Mouse (Mus musculus): ENCODE results near the gene Hdac4.

Hdac4 gene

DNA sequence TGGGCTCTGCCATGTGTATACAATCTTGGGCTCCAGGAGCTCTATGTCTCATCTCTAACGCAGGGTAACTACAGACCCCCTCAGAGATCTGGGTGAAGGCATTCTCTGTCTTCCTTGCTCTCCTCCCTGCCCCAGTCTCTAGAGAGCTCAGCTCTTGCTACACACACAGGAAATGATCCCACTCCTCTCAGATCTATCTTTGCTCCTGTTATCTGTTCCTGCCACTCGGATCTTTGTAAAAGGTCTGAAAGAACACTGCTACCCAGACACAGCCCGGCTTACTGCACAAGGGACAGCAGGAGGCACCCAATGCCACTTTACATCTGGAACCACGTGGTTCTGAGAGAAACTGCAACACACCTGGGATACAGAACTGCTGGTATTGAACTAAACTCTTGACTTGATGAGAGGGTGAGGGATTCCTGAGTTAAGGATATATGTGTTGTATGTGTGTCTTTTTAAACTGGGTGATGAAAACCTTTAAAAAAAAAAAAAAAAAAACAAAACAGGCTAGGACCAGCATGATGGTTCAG is 134.9 kb downstream of the Hdac4 start:
- no peak for DNase-seq (ENCODE audit: low read depth)

DNA sequence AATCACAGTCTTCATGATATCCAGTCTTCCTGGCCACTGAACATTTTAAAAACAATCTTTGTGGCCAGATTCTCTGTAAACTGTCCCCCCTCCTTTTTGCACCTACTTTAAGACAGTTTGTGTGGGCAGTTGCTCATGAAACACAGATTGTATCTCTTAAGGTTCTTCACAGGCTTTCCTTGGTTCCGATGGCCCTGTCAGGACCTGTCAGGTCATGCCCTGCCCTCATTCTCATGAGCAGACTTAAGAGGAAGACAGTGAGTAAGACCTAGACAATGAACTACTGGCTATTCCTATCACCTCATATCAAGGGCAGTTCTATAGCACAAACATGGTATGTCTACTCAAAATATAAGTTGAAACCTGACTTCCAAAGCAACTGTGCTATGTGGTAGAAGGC is 135.9 kb downstream of the Hdac4 start:
- no peak for DNase-seq (ENCODE audit: low read depth)

DNA sequence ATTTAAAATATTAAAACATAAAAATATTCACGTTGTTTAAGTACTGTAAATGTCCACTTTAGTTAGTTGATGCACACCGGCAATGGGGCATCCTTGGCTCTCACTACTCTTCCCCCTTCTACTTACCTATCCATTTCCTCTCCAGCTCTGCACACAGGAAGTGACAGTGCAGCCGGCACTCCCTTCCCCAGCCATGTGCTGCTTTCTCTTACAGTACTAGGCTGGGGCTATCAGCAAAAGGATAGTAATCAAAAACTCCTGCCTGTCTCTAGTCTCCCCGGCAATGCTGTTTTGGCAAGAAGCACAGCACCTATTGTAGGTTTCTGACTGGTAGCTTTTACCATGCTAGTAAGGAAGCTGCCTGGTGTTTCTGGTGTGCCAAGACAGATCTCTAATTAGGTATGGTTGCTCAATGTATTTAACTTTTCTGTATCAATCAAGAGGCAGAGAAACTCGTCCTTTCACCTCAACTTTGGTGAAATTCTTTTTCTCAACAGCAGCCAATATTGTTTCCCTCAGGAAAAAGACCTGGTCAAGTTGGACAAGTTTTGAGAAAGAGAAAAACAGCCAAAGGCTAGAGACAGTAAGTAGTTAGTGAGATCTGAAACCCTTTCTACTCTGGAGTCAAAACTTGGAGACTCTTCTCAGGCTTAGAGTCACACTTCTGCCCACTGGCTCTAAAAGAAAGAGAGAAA is 136.6 kb downstream of the Hdac4 start:
- DNase-seq (ENCODE audit: low read depth) = no peak

DNA sequence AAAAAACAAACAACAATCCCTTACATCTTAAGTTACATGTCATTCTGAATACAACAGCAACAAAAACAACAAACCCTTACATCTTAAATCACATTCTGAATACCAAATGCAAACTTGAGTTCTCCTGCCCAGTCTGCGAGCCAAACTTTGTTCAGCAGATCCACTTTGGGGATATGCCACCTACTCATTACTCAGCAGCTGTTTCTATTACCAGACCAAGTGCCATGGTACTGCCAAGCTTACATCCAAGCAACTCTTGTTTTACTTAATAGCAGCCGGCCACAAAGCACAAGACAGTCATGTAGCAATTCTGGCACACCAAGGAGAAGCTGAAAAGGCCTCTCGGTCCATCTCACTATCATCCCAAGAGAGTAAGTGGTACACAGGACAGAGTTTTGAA is 138.4 kb downstream of the Hdac4 start:
- no peak for DNase-seq (ENCODE audit: low read depth)

DNA sequence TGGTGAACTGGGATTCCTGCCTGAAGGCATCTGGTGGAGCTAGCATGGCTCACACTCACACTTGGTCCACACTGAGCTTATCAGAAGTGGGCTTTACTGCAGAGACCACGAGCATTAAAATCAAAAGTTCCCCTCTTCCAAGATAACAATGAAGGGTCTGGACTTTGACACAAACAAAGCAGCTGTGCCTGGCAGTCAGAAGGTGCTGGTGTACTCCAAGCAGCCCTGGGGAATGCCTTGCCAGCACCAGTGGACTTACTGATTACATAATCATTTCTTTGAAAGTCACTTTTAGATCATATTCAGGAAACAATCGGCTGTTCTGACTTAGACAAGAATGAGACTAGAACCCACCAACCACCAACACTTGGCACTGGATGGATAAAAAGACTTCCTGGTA is 140.3 kb downstream of the Hdac4 start:
- no peak for DNase-seq (ENCODE audit: low read depth)

DNA sequence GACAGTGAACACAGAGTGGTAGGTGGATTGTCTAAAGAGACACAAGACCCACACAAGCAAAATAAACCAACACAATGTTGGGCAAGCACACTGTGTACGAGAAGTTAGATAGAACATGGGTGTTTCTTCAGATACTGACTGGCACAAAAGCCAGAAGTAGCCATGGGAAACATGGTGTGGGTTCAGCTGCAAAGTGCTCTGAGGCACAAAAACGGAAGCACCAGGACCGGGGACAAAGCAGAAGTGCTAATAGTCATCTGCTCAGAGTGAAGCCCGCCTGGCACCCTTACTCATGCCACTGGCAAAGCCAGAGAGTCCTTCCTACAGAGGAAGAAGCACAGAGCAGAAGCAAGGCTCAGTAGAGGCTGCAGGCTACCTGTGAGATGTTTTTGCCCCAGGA is 143.3 kb downstream of the Hdac4 start:
- DNase-seq (ENCODE audit: low read depth) = no peak

DNA sequence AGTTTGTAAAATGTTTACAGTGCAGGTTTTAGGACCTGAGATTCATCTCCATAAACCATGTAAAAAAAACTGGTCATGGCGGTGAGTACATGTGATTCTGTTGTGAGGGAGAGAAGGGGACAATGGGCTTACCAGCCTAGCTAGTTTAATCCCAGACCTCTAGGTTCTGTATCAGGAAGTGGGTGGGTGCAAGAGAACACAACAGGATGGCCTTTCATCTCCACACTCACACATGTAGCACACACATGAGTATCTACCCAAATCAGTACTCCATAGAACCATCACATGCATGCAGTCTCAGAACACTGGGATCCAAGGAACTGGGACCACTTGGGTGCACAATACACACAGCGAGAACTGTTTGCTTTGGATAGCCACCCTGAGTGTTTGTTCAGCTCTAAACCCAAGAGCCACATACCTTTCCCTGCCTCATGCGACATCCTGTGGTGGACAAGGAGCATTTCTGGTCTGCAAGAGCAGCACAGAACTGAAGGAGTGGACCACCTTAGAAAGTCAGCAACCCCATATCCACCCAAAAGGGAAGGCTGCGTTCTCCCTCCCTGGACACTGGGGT is 143.9 kb downstream of the Hdac4 start:
- no peak for DNase-seq (ENCODE audit: low read depth)

DNA sequence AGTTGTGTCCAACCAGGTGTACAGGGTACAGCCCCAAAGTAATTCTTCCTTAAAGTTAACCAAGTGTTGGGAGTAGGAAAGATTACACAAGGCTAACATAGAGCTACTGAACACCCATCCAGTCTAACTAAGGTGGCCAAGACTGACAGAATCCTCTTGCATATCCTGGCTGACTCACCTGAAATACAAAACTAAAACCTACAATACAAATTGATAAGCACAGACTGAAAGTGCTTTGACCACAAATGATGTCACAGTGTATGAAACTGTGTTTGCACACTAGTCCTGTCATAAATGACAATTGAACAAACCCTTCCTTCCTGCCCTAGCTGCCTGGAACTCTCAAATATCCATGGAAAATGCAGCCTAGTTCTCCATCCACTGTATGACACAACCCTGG is 144.5 kb downstream of the Hdac4 start:
- no peak for DNase-seq (ENCODE audit: low read depth)

DNA sequence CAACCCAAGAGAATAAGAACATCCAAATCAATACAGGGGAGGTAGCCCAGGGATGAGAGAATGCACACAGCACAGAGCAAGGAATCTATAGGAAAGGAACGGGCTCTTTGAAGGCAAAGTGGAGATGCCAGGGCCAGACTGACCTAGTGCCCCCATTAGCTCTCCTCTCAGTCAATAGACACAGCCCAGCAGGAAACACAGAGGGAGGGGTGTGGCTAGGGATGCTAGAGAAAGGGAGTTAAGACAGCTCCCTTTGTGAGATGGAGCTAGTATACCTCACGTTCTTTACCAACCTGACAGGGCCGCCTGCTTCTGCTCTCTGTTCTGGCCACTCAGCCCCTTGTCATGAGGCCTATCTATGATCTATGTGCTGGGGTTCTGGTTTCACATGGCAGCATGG is 144.9 kb downstream of the Hdac4 start:
- DNase-seq (ENCODE audit: low read depth) = no peak

DNA sequence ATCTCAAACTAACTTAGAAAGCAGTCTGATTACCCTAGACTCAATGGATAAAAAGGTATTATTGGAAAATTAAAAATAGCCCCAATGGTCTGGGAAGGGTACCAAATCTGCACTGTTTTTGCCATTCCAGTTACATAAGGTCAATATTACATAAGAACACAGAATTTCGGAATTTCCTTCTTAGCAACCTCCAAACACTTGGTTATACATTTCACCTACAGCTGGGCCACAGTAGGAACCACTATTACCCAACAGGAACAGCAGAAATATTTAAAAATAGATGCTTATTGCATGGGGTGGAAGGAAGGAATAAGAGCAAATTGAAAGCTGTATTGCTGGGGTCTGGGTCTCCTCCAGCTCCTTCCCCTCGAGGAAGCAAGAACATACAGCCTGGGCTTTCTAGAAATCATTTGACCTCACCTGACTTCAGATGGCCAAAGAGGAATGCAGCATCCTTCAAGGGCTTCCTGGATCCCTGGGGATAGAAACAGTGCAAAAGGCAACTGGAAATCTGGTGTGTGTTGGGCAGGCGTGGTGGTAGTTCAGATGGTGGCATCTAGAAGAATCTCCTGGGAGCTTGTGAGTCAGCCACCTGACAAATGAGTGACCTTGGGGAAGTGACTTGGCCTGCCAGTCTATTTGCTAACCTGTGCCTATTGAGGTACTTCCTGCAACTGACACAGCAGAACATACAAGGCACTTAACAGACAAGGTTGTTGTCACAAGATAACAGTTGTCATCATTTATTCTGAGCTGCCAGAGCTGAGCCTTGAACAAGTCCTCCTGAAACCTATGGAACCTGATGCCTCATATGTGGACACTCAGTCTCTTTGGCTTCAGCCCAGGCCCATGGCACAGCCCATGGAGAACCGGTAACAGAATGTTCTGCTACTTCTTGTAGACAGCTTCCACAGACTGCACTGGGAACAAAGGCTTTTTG is 146.8 kb downstream of the Hdac4 start:
- peak; percentile 56 for DNase-seq (ENCODE audit: low read depth)

DNA sequence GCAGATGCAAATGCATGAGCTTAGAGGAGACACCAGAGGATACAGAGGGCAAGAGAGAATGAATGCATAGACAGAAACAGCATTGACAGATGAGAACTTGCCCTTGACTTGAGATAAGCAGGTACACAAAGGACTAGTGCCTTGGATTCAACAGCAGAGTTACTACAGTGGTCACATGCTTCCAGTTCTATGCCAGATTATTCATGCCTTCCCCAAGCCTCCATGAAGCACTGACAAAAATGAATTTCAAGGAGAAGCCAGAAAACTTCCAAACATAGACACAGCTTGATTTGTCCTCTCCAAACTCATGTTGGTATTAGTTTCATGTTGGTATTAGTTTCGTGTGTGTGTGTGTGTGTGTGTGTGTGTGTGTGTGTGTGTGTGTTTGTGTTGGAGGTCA is 149.8 kb downstream of the Hdac4 start:
- DNase-seq (ENCODE audit: low read depth) = peak; percentile 52

DNA sequence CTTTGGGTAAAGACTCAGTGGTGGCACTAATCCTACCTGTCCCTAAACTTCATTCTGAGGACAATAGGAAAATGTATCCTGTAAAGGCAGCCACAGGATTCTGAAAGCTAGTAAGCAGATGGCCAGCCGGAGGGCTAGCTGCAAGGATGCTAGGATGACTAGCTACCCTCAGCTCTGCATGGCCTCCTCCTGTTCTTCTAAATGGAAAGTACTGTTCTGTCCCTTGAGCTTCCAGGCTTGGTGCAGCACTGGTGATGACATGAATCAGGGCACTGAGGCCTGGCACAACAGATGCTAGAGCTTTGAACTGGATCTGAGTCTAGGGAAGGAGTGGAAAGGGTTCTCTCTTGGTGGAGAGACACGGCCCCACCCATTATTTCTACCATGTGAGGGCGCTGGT is 150.6 kb downstream of the Hdac4 start:
- no peak for DNase-seq (ENCODE audit: low read depth)

DNA sequence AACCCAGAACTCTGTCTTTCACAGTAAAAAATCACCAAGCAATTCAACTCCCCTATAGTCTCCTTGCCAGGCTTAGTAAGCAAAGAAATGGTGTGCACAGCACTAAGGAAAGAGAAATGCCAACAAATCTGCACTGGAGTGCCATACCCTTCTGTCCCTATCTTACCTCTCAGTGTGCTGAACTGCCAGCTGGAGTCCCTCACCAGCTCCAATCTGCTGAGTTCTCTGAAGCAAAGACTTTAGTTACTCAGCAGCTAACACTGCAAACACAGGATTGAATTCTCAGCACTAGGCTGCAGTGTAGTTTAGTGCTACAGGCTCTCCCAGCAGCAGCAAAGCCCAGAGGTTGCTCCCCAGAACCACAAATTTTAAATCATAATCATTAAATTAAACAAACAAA is 151.5 kb downstream of the Hdac4 start:
- no peak for DNase-seq (ENCODE audit: low read depth)

DNA sequence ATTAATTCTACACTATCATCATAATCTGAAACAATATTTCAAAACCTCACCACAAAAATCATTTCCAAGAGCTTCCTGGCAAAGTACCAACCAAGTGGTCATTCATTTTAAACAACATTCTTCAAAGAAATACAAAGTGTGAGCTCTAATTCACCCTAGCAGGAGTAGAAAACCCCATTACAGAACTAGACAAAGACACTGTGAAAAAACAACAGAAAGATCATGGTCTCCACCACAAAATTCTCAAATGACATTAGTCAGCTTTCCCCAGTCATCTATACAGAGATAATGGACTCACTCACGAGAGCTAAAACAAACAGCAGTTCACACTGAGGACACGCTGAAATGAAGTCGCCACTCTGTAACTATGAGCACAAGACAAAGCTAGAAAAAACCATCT is 153.4 kb downstream of the Hdac4 start:
- peak; percentile 87 for DNase-seq (ENCODE audit: low read depth)

DNA sequence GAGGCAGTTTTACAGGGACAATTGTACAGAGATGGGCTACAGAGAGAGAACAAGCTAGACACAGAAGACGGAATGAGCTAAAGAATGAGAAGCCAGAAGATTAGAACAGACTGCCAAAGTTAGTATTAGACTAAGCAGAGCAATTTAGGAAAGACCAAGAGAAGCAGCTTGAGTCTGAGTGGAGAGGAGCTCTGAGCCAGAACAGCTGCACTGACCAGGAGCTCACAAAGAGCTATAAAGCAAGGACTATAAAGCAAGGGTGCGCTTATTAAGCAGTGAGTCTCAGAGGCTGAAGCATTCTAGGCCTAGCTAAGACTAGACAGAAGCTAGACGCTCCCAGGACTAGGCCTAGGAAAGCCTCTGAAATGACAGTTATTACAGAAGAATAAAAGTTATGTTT is 154.2 kb downstream of the Hdac4 start:
- no peak for DNase-seq (ENCODE audit: low read depth)

DNA sequence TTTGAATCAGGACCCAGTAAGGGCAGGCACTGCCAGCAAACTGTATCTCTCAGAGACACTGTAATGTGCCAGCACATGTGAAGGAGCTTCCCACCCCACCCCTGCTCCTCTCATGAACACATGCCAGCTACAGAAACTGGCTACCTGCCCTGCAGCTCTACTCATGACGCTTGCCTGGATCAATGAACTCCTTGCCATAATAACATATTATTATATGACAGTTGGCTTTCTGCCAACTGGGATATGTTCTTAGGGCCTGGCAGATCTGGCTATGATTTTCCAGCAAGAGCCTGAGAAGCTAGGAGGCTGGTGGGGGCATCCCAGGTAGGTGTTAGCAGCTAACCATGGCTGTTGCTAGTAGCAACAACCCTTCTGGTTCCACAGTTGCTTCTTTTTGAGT is 156.8 kb downstream of the Hdac4 start:
- DNase-seq (ENCODE audit: low read depth) = peak; percentile 48

DNA sequence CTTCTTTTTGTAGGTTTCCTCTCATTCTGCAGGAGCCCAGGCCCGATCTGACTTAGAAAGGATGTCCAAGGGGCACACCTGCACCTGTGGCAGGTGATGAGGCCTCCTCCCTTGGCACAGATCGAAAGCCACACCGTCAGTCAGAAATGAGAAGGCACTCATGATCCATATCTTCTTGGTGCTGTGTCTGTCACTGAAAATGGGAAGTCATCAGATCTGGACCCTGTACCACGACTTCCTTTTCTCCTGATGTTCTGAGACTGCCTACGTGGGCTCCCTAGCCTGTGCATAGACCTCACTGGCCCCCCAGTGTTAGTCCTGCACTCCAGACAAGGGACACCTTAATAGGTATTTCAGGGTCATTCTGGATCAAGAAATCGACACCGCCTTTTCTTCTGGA is 158.5 kb downstream of the Hdac4 start:
- DNase-seq (ENCODE audit: low read depth) = no peak

DNA sequence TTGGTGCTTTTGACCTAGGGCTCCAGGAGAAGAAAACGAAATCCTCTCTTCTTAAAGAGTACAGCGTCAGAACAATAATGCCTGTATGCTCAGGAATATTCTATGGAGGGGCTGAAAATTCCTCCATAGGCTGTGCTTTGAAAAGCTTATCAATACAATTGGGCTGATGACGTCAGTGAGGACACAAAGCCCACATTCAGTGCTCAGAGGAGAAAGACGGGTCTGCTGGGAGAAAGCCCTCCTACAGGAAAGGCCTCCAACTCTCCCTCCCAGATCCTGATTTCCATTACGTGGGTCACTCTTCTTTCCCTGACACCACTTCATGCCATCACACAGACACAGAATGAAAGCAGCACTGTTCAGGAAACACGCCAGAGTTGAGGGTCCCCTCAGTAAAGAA is 159.7 kb downstream of the Hdac4 start:
- no peak for DNase-seq (ENCODE audit: low read depth)

DNA sequence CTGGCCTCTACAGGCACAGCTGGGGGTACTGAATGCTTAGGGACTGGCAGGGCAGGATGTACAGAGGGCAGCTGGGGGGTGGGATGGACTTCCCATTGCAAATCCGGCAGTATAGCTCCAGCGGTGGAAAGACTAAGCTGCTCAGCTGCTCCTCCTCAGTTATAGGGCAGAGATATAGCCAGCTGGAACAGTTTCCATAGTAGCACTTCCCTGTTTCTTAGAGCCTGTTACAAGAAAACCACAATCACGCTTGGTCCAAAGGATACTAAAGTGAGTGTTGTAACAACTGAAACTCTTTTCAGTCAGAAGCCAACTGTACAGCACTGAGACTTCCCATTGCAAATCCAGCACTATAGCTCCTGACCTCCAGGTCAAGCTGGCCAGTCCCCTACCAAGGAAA is 161.3 kb downstream of the Hdac4 start:
- no peak for DNase-seq (ENCODE audit: low read depth)

DNA sequence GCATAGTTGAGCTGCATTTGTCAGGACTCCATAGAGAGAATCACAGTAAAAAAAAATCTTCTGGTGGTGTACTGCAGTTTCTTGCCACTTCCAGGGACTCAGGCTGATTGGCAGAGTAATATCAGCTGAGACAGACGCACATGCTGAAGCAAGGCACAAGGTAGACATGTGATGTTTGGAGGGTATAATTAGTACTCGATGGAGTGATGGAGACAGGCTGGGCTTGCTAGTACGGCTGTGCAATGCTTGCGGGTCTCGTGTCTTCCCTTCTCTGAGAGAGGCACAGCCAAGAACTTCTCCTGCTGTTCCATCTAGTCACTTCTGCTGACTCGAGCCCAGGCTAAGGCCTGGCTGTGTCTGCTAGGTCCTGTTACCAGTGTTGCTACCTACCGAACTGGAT is 162.0 kb downstream of the Hdac4 start:
- DNase-seq (ENCODE audit: low read depth) = no peak

DNA sequence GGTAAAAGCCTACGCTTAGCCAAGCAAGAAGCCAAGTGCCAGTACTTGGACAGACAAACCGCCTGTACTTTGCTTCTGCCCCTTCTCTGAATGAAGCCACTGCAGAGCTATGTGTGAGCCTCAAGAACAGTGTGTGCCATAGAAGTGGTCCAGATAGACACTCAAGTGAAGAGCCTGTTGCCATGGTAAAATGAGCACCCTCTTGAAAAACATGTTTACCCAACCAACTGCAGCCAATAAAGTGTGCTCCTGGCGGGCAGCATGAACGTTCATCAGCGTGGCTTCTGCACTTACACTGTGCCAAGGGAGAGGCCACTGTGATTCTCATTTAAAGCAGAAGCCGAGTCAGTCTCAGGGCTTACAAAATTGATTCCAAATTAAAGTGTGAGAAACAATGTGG is 165.0 kb downstream of the Hdac4 start:
- DNase-seq (ENCODE audit: low read depth) = no peak

DNA sequence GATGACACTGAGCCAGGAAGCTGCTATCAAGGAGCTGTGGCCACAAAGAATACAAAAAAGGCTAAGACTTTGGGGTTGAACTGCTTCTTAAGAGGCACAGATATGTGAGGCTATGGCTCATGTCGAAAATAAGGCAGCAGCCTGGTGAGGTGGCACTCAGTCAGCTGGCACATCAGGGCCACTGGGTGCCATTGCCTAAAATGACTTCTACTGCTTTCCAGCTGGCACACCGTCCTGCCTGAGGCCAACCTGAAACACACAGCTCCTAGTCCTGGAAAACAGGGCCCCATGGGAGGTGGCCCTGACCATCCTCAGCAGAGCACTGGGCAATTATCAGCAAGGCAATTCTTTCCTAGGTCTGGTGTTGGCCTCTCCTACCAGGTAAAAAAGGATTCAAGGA is 167.3 kb downstream of the Hdac4 start:
- DNase-seq (ENCODE audit: low read depth) = no peak

DNA sequence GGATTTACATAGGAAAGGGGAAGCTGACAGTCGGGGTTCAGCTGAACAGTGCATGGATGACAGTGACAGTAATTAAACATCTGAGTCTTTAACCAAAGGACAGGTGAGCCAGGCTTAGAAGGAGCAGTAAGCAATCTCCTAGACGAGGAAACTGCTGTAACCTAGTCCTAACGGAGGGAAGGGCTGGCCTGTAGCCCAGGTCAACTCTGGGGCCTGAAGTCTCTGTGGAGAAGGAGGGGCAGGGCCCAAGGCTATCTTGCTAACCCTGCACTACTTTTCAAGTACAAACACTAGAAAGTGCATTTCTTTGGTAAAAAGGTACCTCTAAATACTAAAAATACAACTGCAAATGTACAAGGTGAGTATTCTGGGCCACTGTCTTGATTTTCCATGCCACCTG is 169.1 kb downstream of the Hdac4 start:
- no peak for DNase-seq (ENCODE audit: low read depth)

Measured in NIH3T3 (cell line).